Mouse (Mus musculus) adrenal gland, postnatal 14 days (tissue): ENCODE measurements around the gene Alg12. TPM values are rescaled to one million over a fixed set of nuclear protein-coding genes. Genes with fewer than 3 reads are reported as not detected.
A peak's percentile ranks its signal among the peaks of the same experiment; 100 is the strongest.
"Not testable (repeated sequence)": the region's sequence is repeated elsewhere in the genome, so short reads cannot be mapped to it uniquely, and the experiment has no call there.

Source experiments
- DNase-seq: peaks from one replicate; pipeline ENCODE4 v3.0.0; 2021; ENCODE audit warnings: mixed read lengths
- total RNA-seq: library from RNA; stranded (reverse); gene quantifications from 2 replicates; pipeline ENCODE4 v1.2.3, GENCODE M21; 2021

The Alg12 gene
- total RNA-seq, 1 experiment from 2014 or later = 14.8 TPM

GRCm38 (mm10) chr15:88792140-88792850 lies 26.8 kb downstream of the Alg12 start:
- no peak for DNase-seq

- DNase-seq = not testable (repeated sequence)
Measured at GRCm38 (mm10) chr15:88774630-88775029, 44.5 kb downstream of the Alg12 start.

GRCm38 (mm10) chr15:88768537-88768936 lies 50.6 kb downstream of the Alg12 start:
- no peak for DNase-seq

- DNase-seq = not testable (repeated sequence)
Measured at GRCm38 (mm10) chr15:88766139-88766538, 53.0 kb downstream of the Alg12 start.

GRCm38 (mm10) chr15:88761551-88761950 lies 57.6 kb downstream of the Alg12 start:
- no peak for DNase-seq

- DNase-seq = peak; percentile 16
Measured at GRCm38 (mm10) chr15:88758061-88758460, 61.1 kb downstream of the Alg12 start.

- DNase-seq = no peak
Measured at GRCm38 (mm10) chr15:88755761-88756160, 63.4 kb downstream of the Alg12 start.

Other genes starting within 250 kb of the Alg12 start
- not detected in 2 replicates for gene Zdhhc25, start 219.0 kb downstream of the Alg12 start, total RNA-seq
- 51.4 and 55.0 TPM in 2 replicates for gene Brd1, start 85.1 kb downstream of the Alg12 start, total RNA-seq
- gene Zbed4, start 67.7 kb downstream of the Alg12 start, total RNA-seq = 11.4 and 12.5 TPM in 2 replicates
- gene Creld2, start 328 bp upstream of the Alg12 start, total RNA-seq = 33.0 and 35.0 TPM in 2 replicates
- gene Pim3, start 42.9 kb upstream of the Alg12 start, total RNA-seq = 70.9 and 76.5 TPM in 2 replicates
- 0.11 TPM in 1 of 2 replicates, not detected in the other for gene Ttll8, start 135.1 kb upstream of the Alg12 start, total RNA-seq
- 0.30 TPM in 1 of 2 replicates, not detected in the other for gene Mlc1, start 159.7 kb upstream of the Alg12 start, total RNA-seq
- not detected in 2 replicates for gene Mov10l1, start 163.6 kb upstream of the Alg12 start, total RNA-seq
- 0.52 and 1.6 TPM in 2 replicates for gene Panx2, start 240.4 kb upstream of the Alg12 start, total RNA-seq